In genomic region chr5:75067125-75067756, GRCm38 (mm10) we compare ENCODE assay signal across 8 mouse cellular contexts. TPM values are rescaled to one million over a fixed set of nuclear protein-coding genes. Genes with fewer than 3 reads are reported as not detected.
DNase-seq lines count a peak whose midpoint lies in the region; ATAC-seq lines count a peak whose summit lies in the region.

No protein-coding gene starts in this region.

- no peaks in the 10 kb centered on the region for H3K9me3 ChIP-seq in erythroblast, embryonic 14.5 days (ENCODE audit: control insufficient read depth, low read length)
- H3K9me3 ChIP-seq in megakaryocyte, embryonic 14.5 days, result peaks cover 39% of the 10 kb centered on the region

- H3K27me3 ChIP-seq in erythroblast, embryonic 14.5 days (ENCODE audit: control insufficient read depth), result peaks cover 64% of the 10 kb centered on the region
- peaks cover 78% of the 10 kb centered on the region for H3K27me3 ChIP-seq in megakaryocyte, embryonic 14.5 days (replicated peaks)

- peak overlapping the region; percentile 39 for H3K4me3 ChIP-seq in erythroblast, embryonic 14.5 days (replicated peaks)
- H3K4me3 ChIP-seq in megakaryocyte, embryonic 14.5 days (replicated peaks), result peak overlapping the region; percentile 91

- no peak for ATAC-seq in erythroblast, adult 5-6 weeks (replicated peaks; ENCODE audit: low FRiP score, poor library complexity, severe bottlenecking)
- ATAC-seq in granulocyte monocyte progenitor cell, adult 5-6 weeks (replicated peaks; ENCODE audit: poor library complexity, severe bottlenecking), result peak; percentile 52

- no peaks in the 10 kb centered on the region for H3K36me3 ChIP-seq in erythroblast, embryonic 14.5 days (ENCODE audit: control insufficient read depth)
- no peaks in the 10 kb centered on the region for H3K36me3 ChIP-seq in megakaryocyte, embryonic 14.5 days (replicated peaks; ENCODE audit: low read length)

- DNase-seq in adrenal gland, postnatal 14 days, result peak; percentile 76
- peak; percentile 43 to 65 for DNase-seq in kidney, postnatal 25 days
- DNase-seq in right cerebral cortex, postnatal 4 days, result peak; percentile 73
- no peak for DNase-seq in layer of hippocampus, adult 9-11 months

- peaks cover 2% of the 10 kb centered on the region; the same call in 1 of the 2 replicates for H3K4me1 ChIP-seq in erythroblast, embryonic 14.5 days (ENCODE audit: control insufficient read depth)
- H3K4me1 ChIP-seq in megakaryocyte, embryonic 14.5 days, result peaks cover 28% of the 10 kb centered on the region

RNA-seq across cellular contexts. Expression of gene Gsx2, which starts 8.2 kb away (rescaled TPM):
- polyA plus RNA-seq in erythroblast, embryonic 14.5 days (2012), result not detected in 2 replicates
- not detected in 2 replicates for total RNA-seq in erythroblast, adult 5-6 weeks (2015; ENCODE audit: low replicate concordance)
- not detected in 2 replicates for total RNA-seq in erythroblast, adult 5-6 weeks (2017; ENCODE audit: low replicate concordance)
- total RNA-seq in adrenal gland, postnatal 14 days (2021), result not detected in 2 replicates
- not detected in 2 replicates for total RNA-seq in granulocyte monocyte progenitor cell, adult 5-6 weeks (2014; fragmentation: Nextera tagmentation)
- not detected in 2 replicates for total RNA-seq in granulocyte monocyte progenitor cell, adult 5-6 weeks (2017)
- polyA plus RNA-seq in megakaryocyte, embryonic 14.5 days (2012; ENCODE audit: insufficient read depth, low replicate concordance), result not detected in 2 replicates

RNA-seq across cellular contexts. Expression of gene Chic2, which starts 22.7 kb away (rescaled TPM):
- 2.0 TPM in 2 replicates for polyA plus RNA-seq in erythroblast, embryonic 14.5 days (2012)
- 29.7 and 30.2 TPM in 2 replicates for total RNA-seq in erythroblast, adult 5-6 weeks (2015; ENCODE audit: low replicate concordance)
- 15.2 and 37.4 TPM in 2 replicates for total RNA-seq in erythroblast, adult 5-6 weeks (2017; ENCODE audit: low replicate concordance)
- total RNA-seq in adrenal gland, postnatal 14 days (2021), result 32.1 and 41.6 TPM in 2 replicates
- total RNA-seq in granulocyte monocyte progenitor cell, adult 5-6 weeks (2014; fragmentation: Nextera tagmentation), result 14.2 and 42.0 TPM in 2 replicates
- 40.3 and 58.9 TPM in 2 replicates for total RNA-seq in granulocyte monocyte progenitor cell, adult 5-6 weeks (2017)
- polyA plus RNA-seq in megakaryocyte, embryonic 14.5 days (2012; ENCODE audit: insufficient read depth, low replicate concordance), result 3.0 and 16.6 TPM in 2 replicates
